Mouse (Mus musculus) neural tube, embryonic 15.5 days (tissue): Measurements from ENCODE around the gene Lmna. TPM values are rescaled to one million over a fixed set of nuclear protein-coding genes. Genes with fewer than 3 reads are reported as not detected.
A peak's percentile ranks its signal among the peaks of the same experiment; 100 is the strongest.

Experiments
- ATAC-seq: fragments of 200-750 bp; cut with Nextera tagmentation; 2 replicates; pipeline ENCODE4 v1.8.0; 2017; ENCODE audit warnings: mild to moderate bottlenecking, moderate TSS enrichment, moderate library complexity; ENCODE audit not compliant: low FRiP score
- H3K27ac ChIP-seq: fragments of 300-500 bp; sonication (generic); replicated peaks from 2 replicates; pipeline ENCODE4 v1.5.1; 2015; ENCODE audit warnings: mild to moderate bottlenecking, inconsistent platforms
- H3K27me3 ChIP-seq: fragments of 300-500 bp; sonication (generic); replicated peaks from 2 replicates; pipeline ENCODE4 v1.6.1; 2015; ENCODE audit warnings: inconsistent platforms
- H3K36me3 ChIP-seq: fragments of 300-500 bp; sonication (generic); 2 replicates; pipeline ENCODE4 v1.6.1; 2015; ENCODE audit warnings: inconsistent platforms
- H3K4me1 ChIP-seq: fragments of 300-500 bp; sonication (generic); 2 replicates; pipeline ENCODE4 v1.6.1; 2015; ENCODE audit warnings: inconsistent platforms
- H3K4me2 ChIP-seq: fragments of 300-500 bp; sonication (generic); 2 replicates; pipeline ENCODE4 v1.6.1; 2015; ENCODE audit warnings: inconsistent platforms, mild to moderate bottlenecking, moderate library complexity
- H3K4me3 ChIP-seq: fragments of 300-500 bp; sonication (generic); replicated peaks from 2 replicates; pipeline ENCODE4 v1.5.1; 2015; ENCODE audit warnings: mild to moderate bottlenecking, inconsistent platforms
- H3K9ac ChIP-seq: fragments of 300-500 bp; sonication (generic); replicated peaks from 2 replicates; pipeline ENCODE4 v1.6.1; 2015; ENCODE audit warnings: mild to moderate bottlenecking, inconsistent platforms
- H3K9me3 ChIP-seq: fragments of 300-500 bp; sonication (generic); replicated peaks from 2 replicates; pipeline ENCODE4 v1.6.1; 2016; ENCODE audit warnings: inconsistent platforms
- WGBS: fragments of 180-500 bp; shearing (Covaris S2); methylation state at CpG from one replicate; pipeline ENCODE4 v1.1.7; 2015; ENCODE audit warnings: mixed read lengths; 5-methylcytosine and 5-hydroxymethylcytosine counted together
- polyA plus RNA-seq: library from polyadenylated mRNA; unstranded; fragments of >200 nt; fragmentation: Nextera tagmentation; extraction: Ambion mirVana; gene quantifications from 2 replicates; pipeline ENCODE4 v1.2.1, GENCODE M21; 2015

Lmna gene
- polyA plus RNA-seq, 1 experiment from 2014 or later: 70.3 TPM

DNA sequence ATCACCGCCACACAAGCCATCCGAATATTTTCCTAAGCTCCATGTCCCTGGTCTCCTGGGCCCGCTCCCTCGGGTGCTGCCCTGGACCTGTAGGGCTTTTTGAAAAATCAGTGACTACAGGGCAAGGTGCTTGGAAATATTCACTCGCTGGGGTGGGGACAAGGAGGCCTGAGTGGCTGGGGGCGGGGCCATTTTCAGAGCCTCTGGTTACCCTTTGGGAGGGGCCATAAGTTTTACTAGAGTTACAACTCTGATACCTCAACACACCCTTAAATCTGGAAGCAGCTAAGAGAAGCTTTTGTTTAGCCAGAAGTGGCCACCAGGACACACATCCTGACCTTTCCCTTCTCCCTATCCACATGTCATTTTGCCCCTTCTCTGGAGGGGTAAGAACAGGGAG is 27.4 kb upstream of the Lmna start:
- peaks cover 37% of the 10 kb centered on the region for H3K36me3 ChIP-seq
- H3K9ac ChIP-seq: no peak overlapping the region
- no peaks in the 10 kb centered on the region for H3K9me3 ChIP-seq
- peak overlapping the region; percentile 89 for H3K4me2 ChIP-seq
- peaks cover 75% of the 10 kb centered on the region for H3K4me1 ChIP-seq
- WGBS: 78% methylated on average over 6 of the region's 6 CpGs
- H3K27me3 ChIP-seq: no peaks in the 10 kb centered on the region
- no peak overlapping the region for H3K27ac ChIP-seq
- no peak overlapping the region for H3K4me3 ChIP-seq
- no peak for ATAC-seq

- Histone ChIP-seq H3K9me3 (no peaks in the 10 kb centered on the region), H3K4me3 (peak overlapping the region; percentile 89), H3K36me3 (peaks cover 37% of the 10 kb centered on the region), H3K4me2 (peak overlapping the region; percentile 89), H3K27me3 (no peaks in the 10 kb centered on the region), H3K9ac (peak overlapping the region; percentile 99), H3K4me1 (peaks cover 66% of the 10 kb centered on the region), H3K27ac (peak overlapping the region; percentile 25; the same call in 1 of the 2 replicates)
- WGBS: 7% methylated on average over 64 of the region's 64 CpGs
- no peak for ATAC-seq
Observed at GRCm38 (mm10) chr3:88536103-88536930, 26.6 kb upstream of the Lmna start.

GRCm38 (mm10) chr3:88535527-88535926 is 25.8 kb upstream of the Lmna start:
- H3K9ac ChIP-seq: peak overlapping the region; percentile 99
- H3K9me3 ChIP-seq: no peaks in the 10 kb centered on the region
- WGBS: 48% methylated on average over 4 of the region's 4 CpGs
- peak overlapping the region; percentile 89 for H3K4me2 ChIP-seq
- H3K4me1 ChIP-seq: peaks cover 67% of the 10 kb centered on the region
- peaks cover 35% of the 10 kb centered on the region for H3K36me3 ChIP-seq
- no peak for ATAC-seq
- H3K27ac ChIP-seq: no peak overlapping the region
- H3K27me3 ChIP-seq: no peaks in the 10 kb centered on the region
- peak overlapping the region; percentile 89 for H3K4me3 ChIP-seq

- Histone ChIP-seq H3K36me3 (peaks cover 31% of the 10 kb centered on the region), H3K4me2 (peak overlapping the region; percentile 89), H3K27me3 (no peaks in the 10 kb centered on the region), H3K27ac (no peak overlapping the region), H3K4me3 (peak overlapping the region; percentile 89), H3K9me3 (no peaks in the 10 kb centered on the region), H3K9ac (peak overlapping the region; percentile 99), H3K4me1 (peaks cover 67% of the 10 kb centered on the region)
- no peak for ATAC-seq
- WGBS: 17% methylated on average over 3 of the region's 3 CpGs
Observed at GRCm38 (mm10) chr3:88535005-88535404, 25.2 kb upstream of the Lmna start.

DNA sequence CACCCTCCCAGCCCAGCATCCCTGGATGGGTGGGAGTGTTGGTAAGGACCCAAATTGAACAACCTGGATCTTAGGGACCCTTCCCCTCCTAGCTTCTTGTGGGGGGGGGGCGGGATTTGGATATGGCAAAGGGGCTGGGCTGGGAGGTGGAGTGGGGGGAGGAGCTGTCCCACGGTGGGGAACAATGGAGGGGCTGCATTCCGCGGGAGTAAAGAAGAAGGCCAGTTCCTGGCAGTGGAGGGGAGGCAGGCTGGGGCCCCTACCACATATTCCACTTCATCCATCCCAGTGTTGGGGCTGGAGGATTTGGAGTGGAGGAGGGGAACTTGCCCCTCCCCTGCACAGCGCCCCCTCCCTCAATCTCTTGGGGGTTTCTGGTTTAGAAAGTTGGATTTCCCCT is 23.9 kb upstream of the Lmna start:
- Histone ChIP-seq H3K4me1 (peaks cover 72% of the 10 kb centered on the region), H3K27ac (peak overlapping the region; percentile 97), H3K9me3 (no peaks in the 10 kb centered on the region), H3K9ac (peak overlapping the region; percentile 99), H3K4me2 (peak overlapping the region; percentile 89), H3K4me3 (peak overlapping the region; percentile 89), H3K36me3 (peaks cover 24% of the 10 kb centered on the region), H3K27me3 (no peaks in the 10 kb centered on the region)
- no peak for ATAC-seq
- 3% methylated on average over 4 of the region's 5 CpGs for WGBS

DNA sequence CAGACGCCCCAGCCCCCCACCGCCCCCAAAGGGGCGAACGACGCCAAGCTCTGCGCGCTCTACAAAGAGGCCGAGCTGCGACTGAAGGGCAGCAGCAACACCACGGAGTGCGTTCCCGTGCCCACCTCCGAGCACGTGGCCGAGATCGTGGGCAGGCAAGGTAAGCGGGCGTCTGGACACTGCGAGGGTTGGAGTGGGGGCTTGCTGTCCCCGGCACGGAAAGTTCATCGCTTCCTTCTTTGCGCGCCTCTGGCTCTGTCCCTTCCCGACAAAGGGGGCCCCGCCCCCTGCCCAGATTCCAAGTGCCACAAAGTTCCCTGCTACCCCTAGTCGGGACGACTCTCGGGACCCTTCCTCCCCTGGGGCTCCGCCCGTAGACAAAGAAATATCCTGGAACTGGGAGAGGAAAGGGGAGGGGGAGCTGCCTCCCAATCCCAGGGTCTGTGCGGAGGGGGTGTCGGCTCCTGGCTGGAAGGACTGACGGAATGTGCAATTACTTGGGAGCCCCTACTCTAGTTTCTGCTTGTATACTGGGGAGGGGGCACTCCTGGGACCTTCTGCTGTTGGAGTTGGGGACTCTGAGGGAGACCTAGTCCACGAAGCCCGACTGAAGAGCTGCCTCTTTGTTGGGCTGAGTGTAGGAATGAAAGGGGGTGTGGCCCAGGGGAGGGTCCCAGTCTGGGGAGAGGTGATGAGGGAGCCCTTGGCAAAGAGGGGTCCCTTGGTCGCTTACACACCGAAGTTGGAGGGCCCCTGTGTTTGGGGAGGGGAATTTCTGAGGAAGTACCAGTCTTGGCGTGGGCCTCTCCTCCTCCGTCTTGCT is 23.1 kb upstream of the Lmna start:
- H3K9ac ChIP-seq: peak overlapping the region; percentile 99
- peak; percentile 7; the same call in 1 of the 2 replicates for ATAC-seq
- peak overlapping the region; percentile 89 for H3K4me3 ChIP-seq
- peaks cover 71% of the 10 kb centered on the region for H3K4me1 ChIP-seq
- H3K27me3 ChIP-seq: no peaks in the 10 kb centered on the region
- H3K9me3 ChIP-seq: no peaks in the 10 kb centered on the region
- WGBS: under 1% methylated on average over 38 of the region's 40 CpGs
- H3K4me2 ChIP-seq: peak overlapping the region; percentile 89
- H3K27ac ChIP-seq: peak overlapping the region; percentile 97
- peaks cover 16% of the 10 kb centered on the region for H3K36me3 ChIP-seq

- WGBS: 1% methylated on average over 7 of the region's 31 CpGs
- Histone ChIP-seq H3K9me3 (no peaks in the 10 kb centered on the region), H3K27me3 (no peaks in the 10 kb centered on the region), H3K4me3 (peak within 1 kb of the TSS; percentile 89), H3K36me3 (peaks cover 9% of the 10 kb centered on the region), H3K27ac (peak within 1 kb of the TSS; percentile 97), H3K9ac (peak within 1 kb of the TSS; percentile 99), H3K4me1 (peaks cover 71% of the 10 kb centered on the region), H3K4me2 (peak within 1 kb of the TSS; percentile 89)
- ATAC-seq: peak; percentile 15; the same call in 1 of the 2 replicates
Observed at GRCm38 (mm10) chr3:88532299-88532674, 22.5 kb upstream of the Lmna start, which contains the start of gene Mex3a. Gene Mex3a (plus strand): TSS chr3:88532395.

DNA sequence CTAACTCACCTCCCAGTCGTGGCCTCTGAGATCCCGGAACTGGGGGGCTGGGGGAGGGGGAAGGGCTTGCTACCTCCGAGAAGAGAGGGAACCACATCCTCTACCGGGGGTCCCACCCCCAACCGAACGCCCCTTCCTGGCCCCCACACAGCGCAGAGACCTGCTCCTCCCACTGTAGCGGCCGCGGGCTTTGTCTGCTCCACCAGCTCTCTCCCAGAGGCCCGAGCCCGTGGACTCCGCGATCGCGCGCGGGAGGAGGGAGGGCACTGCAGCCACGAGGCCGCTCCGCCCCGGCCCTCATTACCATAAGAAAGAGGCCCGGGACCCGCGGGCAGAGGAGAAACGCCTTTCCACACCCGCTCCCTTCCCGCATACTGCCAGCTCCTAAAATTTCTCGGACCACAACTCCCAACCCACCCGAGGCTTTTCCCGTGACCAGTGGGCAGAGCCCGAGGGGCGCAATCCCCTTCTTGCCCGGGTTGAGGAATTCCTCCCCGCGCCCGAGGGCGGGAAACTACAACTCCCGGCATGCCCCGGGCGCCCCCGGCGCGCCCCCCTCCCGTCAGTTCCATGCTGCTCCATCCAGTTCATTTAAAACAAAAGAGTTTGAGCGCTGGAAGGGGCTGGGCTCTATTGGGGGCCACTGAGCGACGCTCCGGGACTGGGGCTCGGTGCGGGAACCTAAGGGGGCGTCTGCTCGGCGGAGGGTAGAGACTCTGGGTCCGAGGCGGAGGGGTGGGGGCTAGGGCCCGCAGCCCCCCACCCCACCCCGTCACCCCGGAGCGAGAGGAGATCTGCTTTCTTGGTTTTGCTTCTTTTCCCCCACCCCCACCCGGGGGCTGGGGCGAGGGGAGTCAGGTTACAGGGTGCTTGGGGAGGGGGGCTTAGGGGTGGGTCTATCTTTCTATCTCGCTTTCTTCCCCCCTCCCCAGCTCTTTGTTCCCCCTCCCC is 21.9 kb upstream of the Lmna start:
- Histone ChIP-seq H3K27me3 (no peaks in the 10 kb centered on the region), H3K4me3 (peak overlapping the region; percentile 89), H3K4me1 (peaks cover 71% of the 10 kb centered on the region), H3K9ac (peak overlapping the region; percentile 99), H3K9me3 (no peaks in the 10 kb centered on the region), H3K27ac (peak overlapping the region; percentile 97), H3K36me3 (peaks cover 3% of the 10 kb centered on the region; the same call in 1 of the 2 replicates), H3K4me2 (peak overlapping the region; percentile 89)
- peak; percentile 87 for ATAC-seq
- WGBS: 0% methylated on average over 54 of the region's 63 CpGs

DNA sequence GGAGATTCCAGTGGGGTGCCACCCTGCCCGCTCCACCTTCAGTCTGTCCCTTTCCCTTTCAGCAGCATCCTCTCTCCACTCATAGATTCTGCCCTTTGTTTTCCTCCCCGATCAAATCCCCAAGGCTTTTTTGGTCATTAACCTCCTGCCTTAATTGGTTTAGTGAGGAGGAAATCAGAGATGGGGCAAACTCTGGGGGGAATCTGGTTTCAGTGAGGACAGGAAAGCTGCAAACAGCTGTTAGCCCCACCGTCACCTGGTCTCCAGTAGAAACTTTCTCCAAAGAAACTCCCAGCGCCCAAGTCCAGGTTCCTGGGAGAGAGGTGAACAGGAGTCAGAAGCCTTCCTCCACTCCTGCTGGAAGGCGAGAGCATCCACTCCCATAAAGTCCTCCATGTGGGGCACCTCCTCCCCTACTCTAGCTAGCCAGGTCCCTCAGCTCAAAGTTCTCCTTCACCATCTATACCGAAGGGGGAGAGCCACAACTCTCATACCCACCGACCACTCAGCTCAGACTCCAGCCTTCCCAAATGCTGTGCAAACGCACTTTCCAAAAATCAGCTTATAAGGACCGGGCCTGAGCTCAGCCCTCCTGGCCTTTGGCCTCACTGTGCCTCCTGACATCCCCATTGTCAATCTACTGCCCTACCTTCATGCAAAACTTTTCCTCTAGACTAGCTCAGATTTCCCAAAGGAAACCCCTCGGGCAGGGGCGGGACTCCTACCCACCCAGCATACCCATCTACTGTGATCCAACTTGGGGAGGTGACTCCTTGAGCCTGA is 20.5 kb upstream of the Lmna start:
- H3K27me3 ChIP-seq: no peaks in the 10 kb centered on the region
- peak overlapping the region; percentile 89 for H3K4me2 ChIP-seq
- H3K9ac ChIP-seq: peak overlapping the region; percentile 99
- H3K36me3 ChIP-seq: no peaks in the 10 kb centered on the region
- peaks cover 68% of the 10 kb centered on the region for H3K4me1 ChIP-seq
- peak overlapping the region; percentile 97 for H3K27ac ChIP-seq
- H3K4me3 ChIP-seq: peak overlapping the region; percentile 89
- no peak for ATAC-seq
- H3K9me3 ChIP-seq: no peaks in the 10 kb centered on the region
- WGBS: 7% methylated on average over 11 of the region's 11 CpGs

DNA sequence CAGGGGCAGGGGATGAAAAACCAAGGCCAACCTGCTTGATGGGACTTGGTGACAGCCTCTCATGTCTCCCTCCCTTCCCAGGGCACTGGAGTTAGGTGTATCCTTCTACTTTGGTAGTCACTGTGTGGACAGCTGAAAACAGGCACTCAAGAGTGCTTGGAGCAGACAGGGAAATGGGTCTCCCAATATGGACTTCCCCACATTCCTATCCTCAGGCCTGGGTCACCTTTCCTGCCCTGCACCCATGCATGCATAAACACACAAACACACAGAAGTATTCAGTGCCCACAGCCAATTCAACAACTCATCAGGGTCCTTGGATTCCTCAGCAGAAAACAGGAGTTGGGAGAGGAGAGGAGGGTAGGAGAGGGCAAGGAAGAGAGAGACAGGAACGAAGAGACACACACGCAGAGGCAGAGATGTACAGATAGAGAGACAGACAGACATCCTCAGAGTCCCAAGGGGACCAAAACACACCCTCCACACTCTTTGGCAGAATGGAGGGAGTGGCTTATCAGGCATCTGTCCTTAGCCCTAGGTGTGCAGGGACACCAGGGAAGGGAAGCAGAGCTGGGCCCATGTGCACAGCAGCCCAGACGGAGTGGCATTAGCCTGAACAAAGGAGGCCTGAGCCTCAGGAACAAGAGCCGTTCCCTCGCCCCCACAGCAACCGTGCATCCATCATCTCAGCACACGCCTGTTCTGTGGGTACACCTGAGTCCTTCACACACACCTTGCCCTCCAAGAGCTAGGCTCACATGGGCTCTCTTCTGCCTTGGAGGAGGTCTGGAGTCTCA is 19.6 kb upstream of the Lmna start:
- Histone ChIP-seq H3K9ac (peak overlapping the region; percentile 99), H3K4me2 (peak overlapping the region; percentile 89), H3K9me3 (no peaks in the 10 kb centered on the region), H3K27ac (peak overlapping the region; percentile 39), H3K36me3 (0 out of 2 replicates have a peak, but pooled peaks cover 2% of the 10 kb centered on the region), H3K4me3 (peak overlapping the region; percentile 89), H3K4me1 (peaks cover 59% of the 10 kb centered on the region), H3K27me3 (no peaks in the 10 kb centered on the region)
- WGBS: 14% methylated on average over 7 of the region's 7 CpGs
- no peak for ATAC-seq
